Comparison of ENCODE assay signal across 19 mouse cellular contexts in genomic region chr8:73048136-73048535, GRCm38 (mm10).
"Had no signal": no experiment of that assay in that cellular context is flagged by ENCODE, and none has a peak within 500 bp of the region (broad histone marks: within the 10 kb centered on the region; RNA-seq: fewer than 3 reads in every experiment).

No protein-coding gene starts in this region.

- DNase-seq: layer of hippocampus, postnatal 36 days; liver, embryonic 13.5 days; lung, embryonic 14.5 days; retina, postnatal 1 day; right cerebral cortex, postnatal 14 days; right cerebral cortex, postnatal 4 days; thymus, adult 2 months; thymus, postnatal 14 days; thymus, postnatal 4 days had no signal

- H3K9me3 ChIP-seq: hindbrain, embryonic 15.5 days; liver, embryonic 13.5 days; midbrain, embryonic 12.5 days; midbrain, embryonic 15.5 days; neural tube, embryonic 13.5 days had no signal

- ATAC-seq: intestine, postnatal 0 days; lung, postnatal 0 days; midbrain, embryonic 15.5 days had no signal

- H3K4me2 ChIP-seq: hindbrain, embryonic 15.5 days; liver, embryonic 13.5 days; lung, embryonic 14.5 days; midbrain, embryonic 12.5 days; midbrain, embryonic 15.5 days; neural tube, embryonic 13.5 days had no signal

- H3K36me3 ChIP-seq: hindbrain, embryonic 15.5 days; liver, embryonic 13.5 days; midbrain, embryonic 12.5 days; midbrain, embryonic 15.5 days; neural tube, embryonic 13.5 days had no signal

- H3K4me1 ChIP-seq: hindbrain, embryonic 15.5 days; liver, embryonic 13.5 days; midbrain, embryonic 12.5 days; midbrain, embryonic 15.5 days; neural tube, embryonic 13.5 days had no signal

- H3K27ac ChIP-seq: hindbrain, embryonic 15.5 days; left cerebral cortex, adult 2 months; liver, embryonic 13.5 days; macrophage; midbrain, embryonic 12.5 days; midbrain, embryonic 15.5 days; neural tube, embryonic 13.5 days; stomach, postnatal 0 days had no signal

- H3K9ac ChIP-seq: hindbrain, embryonic 15.5 days; liver, embryonic 13.5 days; lung, embryonic 14.5 days; midbrain, embryonic 12.5 days; midbrain, embryonic 15.5 days; neural tube, embryonic 13.5 days had no signal

- H3K27me3 ChIP-seq: hindbrain, embryonic 15.5 days; liver, embryonic 13.5 days; midbrain, embryonic 12.5 days; midbrain, embryonic 15.5 days; neural tube, embryonic 13.5 days had no signal

- H3K4me3 ChIP-seq: hindbrain, embryonic 15.5 days; left cerebral cortex, adult 2 months; liver, embryonic 13.5 days; midbrain, embryonic 12.5 days; midbrain, embryonic 15.5 days; myocyte; neural tube, embryonic 13.5 days had no signal
